Mouse (Mus musculus) liver, adult (tissue): ENCODE results near the gene Mef2b.
A peak's percentile ranks its signal among the peaks of the same experiment; 100 is the strongest.

Experiments used
- GATA4 ChIP-seq: IDR thresholded peaks from 2 replicates; pipeline ENCODE4 v1.6.1; 2014; ENCODE audit warnings: mild to moderate bottlenecking, low read length; ENCODE audit not compliant: insufficient replicate concordance

Gene Mef2b

DNA sequence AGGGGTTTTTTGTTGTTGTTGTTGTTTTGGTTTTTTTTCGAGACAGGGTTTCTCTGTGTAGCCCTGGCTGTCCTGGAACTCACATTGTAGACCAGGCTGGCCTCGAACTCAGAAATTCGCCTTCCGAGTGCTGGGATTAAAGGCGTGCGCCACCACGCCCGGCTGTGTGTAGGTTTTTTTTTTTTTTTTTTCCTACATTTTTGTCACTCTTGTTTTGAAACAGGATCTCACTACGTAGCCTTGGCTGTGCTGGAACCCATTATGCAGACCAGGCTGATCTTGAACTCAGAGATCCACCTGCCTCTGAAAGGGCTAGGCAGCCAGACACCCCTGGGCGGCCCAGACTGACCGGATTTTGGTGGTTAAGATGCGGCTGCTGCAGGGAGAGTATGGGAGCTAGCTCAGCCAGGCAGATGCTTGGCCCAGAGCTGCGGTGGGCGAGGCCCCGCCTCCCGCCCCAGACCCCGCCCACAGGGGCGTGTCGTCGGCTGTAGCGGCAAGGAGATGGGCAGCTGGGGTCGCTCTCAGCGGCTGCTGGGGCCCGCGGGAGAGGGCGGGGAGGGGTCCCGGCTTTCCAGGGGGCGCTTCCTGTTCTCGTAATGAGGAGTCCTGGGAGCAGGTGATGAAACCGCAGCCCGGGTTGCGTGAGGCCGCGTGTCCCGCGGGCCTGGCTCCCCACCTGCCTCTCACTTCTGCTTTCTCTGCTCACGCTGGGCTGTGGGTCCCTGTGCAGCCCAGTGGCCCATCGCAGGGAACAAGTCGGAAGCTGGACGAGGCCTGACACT, 18.8 kb downstream of the Mef2b start:
- TF ChIP-seq GATA4, result no peak

DNA sequence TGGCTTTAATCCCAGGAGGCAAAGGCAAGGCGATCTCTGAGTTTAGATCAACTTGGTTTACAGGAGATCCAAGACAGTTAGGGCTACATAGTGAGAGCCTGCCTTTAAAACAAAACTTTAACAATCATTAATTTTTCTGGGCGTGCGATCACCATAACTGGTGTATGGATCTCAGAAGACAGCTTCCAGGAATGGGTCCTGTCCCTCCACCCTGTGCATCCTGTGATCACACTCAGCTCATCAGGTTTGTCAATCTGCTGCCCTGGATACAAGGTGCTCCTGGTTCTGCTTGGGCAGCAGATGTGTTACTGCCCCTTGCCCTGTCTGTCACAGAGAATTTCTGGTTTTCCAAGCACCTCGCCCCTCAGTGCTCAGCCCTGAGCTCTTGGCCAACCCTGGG, 19.7 kb downstream of the Mef2b start:
- TF ChIP-seq GATA4, result no peak

DNA sequence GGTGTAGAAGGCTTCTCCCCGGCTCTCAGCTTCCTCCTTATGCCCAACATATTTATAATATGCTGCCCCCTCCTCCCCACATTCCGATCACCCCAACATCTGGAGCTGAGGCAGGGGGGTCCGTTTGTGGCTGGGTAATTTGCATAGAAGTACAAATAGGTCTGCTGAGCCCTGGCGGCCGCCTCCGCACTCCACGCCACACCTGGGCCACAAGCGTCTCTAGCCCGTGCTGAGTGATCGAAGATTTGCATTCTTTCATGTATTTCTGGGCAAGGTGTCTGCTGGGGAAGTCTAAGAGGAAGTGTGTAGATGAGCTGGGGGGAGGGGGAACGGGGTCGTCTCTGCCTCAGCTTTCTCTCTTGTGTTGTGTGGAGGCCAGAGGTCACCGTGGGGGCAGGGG, 20.5 kb downstream of the Mef2b start:
- TF ChIP-seq GATA4, result no peak

DNA sequence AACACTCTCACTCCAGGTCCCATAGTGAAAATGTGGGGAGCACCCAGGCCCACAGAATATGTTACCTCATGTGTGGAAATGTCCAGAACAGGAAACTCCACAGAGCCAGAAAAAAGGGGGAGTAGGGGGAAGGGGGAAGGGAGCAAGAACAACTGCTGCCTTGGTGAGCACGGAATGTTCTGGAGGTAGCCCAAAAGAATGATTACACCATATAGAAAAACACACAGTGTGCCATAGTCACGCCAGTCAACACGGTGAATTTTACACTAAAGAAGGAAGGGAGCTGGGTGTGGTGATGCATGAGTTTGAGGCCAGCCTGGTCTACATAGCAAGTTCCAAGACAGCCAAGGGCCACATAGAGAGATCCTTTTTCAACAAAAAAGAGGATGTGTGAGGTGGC, 23.8 kb downstream of the Mef2b start:
- no peak for TF ChIP-seq GATA4

DNA sequence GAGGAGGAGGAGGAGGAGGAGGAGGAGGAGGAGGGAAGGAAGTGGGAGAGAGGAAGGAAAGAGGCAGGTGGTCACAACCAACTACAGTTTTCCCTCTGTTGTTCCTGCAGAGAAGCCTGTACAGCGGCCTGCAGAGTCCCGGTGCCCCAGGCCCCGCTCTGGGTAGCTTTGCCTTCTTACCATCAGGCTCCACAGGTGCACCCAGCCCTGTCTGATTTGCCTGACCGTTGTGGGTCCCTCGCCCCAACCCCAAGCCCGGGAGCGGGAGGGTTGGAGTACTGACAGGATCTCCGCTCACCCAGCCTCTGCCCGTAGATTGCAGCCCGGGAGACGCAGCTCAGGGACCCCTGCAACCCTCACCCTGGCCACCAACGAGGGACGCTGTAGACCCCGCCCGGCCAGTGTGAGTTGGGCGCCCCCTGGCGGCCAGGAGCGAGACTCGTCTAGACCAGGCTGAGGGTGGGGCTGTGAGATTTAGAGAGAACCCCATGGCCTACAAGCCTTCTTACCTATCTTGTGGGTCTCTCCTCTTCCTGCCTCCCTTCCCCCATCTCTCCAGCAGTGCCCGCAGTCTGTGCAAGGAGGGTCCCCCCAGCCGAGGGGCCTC, 27.1 kb downstream of the Mef2b start:
- no peak for TF ChIP-seq GATA4

DNA sequence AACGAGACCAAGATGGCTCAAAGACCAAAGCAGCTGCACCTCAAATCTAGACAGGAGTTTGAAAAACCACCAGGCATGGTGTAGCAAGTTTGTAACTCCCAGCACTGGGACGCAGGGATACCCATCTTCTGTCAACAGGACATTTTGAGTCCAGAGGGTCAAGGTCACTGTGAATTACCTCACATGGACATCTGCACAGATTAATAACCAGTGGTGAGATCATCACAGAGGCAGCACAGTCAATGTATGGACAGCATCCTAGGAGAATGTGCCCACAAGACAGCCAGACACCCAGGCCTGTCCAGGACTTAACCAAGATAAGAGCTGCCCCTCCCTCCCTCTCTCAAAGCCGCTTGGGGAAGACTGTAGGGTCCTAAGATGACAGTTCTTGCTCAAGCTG, 30.6 kb downstream of the Mef2b start:
- TF ChIP-seq GATA4, result no peak

DNA sequence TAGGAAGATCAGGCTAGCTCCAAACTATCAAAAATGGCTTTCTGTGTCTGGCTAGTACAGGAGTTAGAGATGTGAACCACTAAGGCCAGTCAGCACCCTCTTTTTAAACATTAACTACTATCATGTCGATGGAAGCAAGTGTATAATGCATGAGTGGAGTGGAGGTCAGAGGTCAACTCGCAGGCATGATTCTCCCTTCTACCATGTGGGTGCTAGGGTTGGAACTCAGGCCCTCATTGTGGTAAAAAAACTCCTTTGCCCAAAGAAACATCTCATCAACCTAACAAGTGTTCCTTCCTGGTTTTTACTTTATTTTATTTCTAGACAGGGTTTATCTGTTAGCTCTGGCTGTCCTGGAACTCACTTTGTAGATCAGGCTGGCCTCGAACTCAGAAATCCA, 31.2 kb downstream of the Mef2b start:
- no peak for TF ChIP-seq GATA4

DNA sequence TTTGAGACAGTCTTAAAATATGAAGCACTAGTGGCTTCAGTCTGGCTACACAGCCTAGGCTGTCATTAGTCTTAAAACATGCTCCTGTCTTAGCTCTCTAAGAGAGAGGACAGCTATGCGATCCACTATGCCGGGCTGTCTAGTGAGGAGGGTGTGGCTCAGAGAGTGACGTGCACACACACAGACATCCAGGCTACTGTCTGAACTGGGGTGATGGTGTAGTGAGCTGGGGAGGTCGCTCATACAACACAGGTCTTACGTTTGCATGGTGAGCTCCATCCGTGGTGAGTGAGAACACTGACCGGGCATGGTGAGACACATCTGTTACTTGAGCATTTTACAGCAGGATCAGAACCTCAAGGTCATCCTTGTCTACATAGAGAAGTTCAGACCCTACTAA, 31.7 kb downstream of the Mef2b start:
- no peak for TF ChIP-seq GATA4

DNA sequence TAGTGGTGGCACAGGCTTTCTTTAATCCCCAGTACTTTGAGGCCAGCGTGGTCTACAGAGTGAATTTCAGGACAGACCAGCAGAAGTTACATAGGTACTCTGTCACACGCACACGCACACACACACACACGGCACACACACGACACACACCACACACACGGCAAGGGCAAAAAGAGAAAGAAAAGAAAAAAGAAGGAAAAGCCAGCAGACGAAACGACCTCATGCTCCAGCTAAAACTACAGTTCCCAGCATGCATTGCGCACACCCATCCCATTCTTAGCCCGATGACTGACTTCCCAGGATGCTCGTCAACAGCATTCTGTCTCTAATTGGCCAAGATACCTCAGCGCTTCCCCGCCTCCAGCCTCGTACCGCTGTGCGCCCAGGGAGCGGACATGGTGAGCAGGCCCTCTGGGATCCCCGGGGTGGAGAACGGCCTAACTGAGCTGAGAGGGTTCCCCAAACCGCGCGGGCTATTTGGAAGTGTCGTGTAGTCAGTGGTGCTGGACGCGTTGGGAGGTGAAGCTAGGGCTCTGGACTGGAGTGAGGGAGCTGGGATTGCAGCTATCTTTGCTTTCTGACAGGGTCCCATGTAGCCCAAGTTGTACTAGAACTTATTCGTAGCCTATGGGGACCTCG, 32.7 kb downstream of the Mef2b start, which contains the start of gene Tmem161a:
Gene Tmem161a (plus strand): TSS at position 314 of the 639 bp plus-strand sequence.
- peak; percentile 28; the same call in 1 of the 2 replicates for TF ChIP-seq GATA4

DNA sequence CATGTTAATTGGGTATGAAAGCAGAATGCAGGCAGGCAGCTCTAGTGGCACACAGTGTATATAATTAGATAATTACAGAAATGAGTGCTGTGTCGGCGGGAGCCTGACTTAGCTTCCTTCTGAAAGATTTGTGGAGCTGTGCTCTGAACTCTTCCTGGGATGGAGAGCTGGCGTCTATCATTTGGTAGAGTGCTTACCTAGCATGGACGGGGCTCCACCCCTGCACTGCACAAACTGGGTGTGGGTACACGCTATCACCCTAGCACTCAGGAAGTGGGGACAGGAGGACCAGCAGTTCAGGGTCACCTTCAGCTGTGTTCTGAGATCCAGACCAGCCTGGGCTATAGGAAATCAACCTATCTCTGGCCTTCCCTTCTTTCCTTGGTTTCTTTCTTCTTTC, 33.8 kb downstream of the Mef2b start:
- no peak for TF ChIP-seq GATA4

DNA sequence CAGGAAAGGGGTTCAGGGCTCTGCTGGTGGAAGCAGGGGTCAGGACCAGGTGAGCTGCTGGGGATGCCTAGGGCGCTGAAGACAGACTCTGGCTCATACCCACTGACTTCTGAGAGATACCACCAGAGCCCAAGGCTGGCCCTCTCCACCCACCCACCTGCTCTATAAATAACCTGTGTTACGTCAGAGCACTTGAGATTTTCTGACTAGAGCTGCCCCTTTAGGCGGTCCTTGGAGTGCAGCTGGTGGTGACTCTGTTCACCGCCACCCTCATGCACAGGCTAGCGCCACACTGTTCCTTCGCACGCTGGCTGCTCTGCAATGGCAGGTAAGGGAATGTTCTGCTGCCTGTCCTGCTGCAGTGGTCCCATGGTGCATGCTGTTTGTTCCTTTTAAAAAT, 34.6 kb downstream of the Mef2b start:
- TF ChIP-seq GATA4, result no peak

DNA sequence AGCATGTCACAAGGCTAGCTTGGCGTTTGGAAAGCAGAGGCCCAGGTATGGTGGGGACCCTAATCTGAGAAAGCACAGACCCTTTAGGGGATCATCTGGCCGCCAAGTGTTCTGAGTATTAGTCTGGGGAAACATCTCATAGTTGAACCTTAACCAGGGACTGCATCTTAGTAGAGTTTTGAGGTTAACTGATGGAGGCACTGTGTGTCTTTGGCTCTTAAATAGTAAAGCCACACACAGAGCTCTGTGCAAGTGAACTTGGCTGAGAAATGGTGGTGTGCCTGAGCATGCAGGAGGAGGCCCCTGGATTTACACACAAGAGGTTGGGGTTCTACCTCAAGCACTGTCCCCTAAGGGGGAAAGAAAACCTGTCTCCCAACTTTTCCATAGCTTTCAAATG, 38.7 kb downstream of the Mef2b start:
- TF ChIP-seq GATA4, result no peak

DNA sequence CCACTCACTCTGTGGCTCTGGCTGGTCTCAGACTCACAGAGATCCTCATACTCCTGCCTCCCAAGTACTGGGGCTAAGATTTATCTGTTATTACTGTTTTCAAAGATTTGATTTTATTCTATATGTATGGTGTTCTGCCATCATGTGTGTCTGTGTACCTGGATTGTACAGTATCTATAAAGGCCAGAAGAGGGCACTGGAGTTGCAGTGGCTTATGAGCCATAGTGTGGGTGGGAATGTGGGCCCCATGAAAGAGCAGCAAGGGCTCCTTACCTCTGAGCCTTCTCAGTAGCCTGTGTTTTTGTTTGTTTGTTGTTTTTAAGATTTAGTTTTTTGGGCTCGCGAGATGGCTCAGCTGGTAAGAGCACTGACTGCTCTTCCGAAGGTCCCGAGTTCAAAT, 39.6 kb downstream of the Mef2b start:
- TF ChIP-seq GATA4, result no peak

DNA sequence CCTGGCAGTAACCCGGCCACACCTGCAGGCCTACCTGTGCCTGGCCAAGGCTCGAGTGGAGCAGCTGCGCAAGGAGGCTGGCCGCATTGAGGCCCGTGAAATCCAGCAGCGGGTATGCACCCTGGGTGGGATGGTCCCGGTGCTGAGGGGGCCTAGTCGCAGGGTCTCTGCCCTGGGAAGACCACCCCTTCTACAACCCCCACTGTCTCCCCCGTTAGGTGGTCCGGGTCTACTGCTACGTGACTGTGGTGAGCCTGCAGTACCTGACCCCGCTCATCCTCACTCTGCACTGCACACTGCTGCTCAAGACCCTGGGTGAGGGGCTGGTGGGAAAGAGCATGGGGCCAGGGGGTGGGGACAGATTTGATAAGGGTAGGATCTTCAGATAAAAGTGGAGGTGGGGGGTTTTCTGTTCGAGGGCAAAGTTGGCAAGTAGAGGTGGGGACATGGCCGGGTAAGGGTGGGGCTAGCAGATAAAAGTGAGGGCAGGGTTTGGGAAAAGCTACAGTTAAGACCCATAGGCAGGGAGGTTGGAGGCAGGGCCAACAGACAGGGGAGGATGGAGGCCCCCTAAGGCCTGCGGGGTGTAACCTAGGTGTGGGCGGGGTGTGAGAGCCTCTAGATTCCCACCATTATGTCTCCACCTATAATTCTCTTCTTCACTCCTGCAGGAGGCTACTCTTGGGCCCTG, 41.8 kb downstream of the Mef2b start:
- no peak for TF ChIP-seq GATA4

DNA sequence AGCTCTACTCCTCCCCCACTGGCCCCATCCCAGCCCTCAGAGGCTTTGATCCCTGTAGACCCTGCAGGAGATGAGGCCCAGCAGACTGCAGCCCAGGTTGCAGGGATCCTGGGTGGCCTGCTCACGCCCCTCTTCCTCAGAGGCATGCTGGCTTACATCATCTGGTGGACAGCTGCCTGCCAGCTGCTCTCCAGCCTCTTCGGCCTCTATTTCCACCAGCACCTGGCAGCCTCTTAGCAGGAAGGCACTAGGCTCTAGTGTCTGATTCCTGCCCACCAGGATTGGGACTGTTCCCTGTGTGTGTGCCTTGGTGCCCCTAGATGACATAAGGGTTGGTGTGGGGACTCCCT, 42.4 kb downstream of the Mef2b start:
- no peak for TF ChIP-seq GATA4

DNA sequence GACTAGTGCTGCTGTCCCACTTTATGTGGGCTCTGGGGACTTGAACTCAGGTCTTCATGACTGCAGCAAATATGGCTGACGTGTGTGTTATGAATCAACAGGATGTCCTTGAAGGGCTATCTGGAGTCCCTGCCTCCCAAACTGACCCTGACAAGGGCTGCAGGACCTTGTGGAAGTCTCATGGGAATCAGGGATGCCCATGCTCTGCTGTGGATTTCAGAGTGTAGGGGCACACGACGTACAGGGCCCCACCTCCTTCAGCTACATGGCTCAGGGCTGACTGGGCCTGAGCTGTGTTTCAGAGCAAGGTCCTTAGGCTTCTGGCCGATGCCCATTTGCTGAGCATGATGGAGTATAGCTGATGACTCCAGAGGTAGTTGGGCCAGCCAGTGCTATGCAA, 43.7 kb downstream of the Mef2b start:
- no peak for TF ChIP-seq GATA4

DNA sequence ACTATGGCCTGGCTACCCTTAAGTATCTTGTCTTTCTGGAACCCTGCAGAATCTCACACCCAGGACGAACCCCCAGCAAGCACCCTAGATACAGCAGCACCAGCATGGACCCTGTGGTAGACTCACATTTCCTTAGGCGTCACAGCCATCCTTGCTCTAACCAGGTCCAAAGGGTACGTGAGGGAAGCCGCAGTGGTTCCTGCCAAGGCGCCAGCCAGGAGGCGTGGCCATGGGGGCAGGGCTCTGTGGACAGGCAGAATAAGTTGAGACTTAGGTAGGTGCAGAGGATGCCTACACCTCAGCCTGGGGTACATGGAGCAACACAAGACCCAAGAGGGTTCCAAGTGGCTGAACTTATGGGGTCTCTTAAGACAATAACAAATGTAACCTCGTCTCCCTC, 49.2 kb downstream of the Mef2b start:
- TF ChIP-seq GATA4, result no peak

DNA sequence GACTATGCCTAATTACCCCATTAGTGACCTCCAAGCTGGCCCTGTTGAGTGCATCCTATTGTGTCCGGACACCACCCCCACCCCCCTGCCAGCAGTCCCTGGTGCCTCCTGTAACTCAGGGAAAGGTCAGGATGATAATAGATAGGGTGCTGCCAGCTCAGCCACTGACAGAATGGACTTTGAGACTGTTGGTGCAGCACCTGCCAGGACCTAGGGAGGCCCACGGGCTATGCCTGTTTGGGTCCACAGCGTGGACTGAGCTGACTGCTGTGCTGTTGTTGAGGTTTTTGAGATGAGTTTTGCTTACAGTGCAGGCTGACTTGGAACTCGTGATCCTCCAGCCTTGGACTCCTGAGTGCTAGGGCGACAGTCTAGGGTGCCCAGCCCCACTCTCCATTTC, 53.7 kb downstream of the Mef2b start:
- peak; percentile 73; the same call in 1 of the 2 replicates for TF ChIP-seq GATA4
